Mouse (Mus musculus) heart, embryonic 14.5 days (tissue): Measurements from ENCODE around the gene Csf3. TPM values are rescaled to one million over a fixed set of nuclear protein-coding genes. Genes with fewer than 3 reads are reported as not detected.
A peak's percentile ranks its signal among the peaks of the same experiment; 100 is the strongest.

Experiments used
- ATAC-seq: fragments of 200-750 bp; cut with Nextera tagmentation; 2 replicates; pipeline ENCODE4 v1.8.0; 2017; ENCODE audit warnings: low read depth, moderate TSS enrichment; ENCODE audit not compliant: insufficient number of reproducible peaks, insufficient read depth, low FRiP score
- H3K27ac ChIP-seq, 2 experiments: fragments of 200-500 bp in 1 of 2; fragments of 300-500 bp in 1 of 2; sonication (generic) in 1 of 2; replicated peaks in 1 of 2; 2 replicates each; pipeline ENCODE4 v1.5.1; 2012 to 2014; ENCODE audit warnings: low read depth in 2 of 2, low read length in 2 of 2, control low read depth in 1 of 2, mild to moderate bottlenecking in 1 of 2, mixed read lengths in 1 of 2; ENCODE audit not compliant: control insufficient read depth in 1 of 2, insufficient read depth in 1 of 2
- H3K27me3 ChIP-seq: fragments of 300-500 bp; sonication (generic); 2 replicates; pipeline ENCODE4 v1.6.1; 2014; ENCODE audit warnings: mild to moderate bottlenecking, low read length, control low read depth; ENCODE audit not compliant: control insufficient read depth, insufficient read depth
- H3K36me3 ChIP-seq: fragments of 300-500 bp; sonication (generic); 2 replicates; pipeline ENCODE4 v1.6.1; 2014; ENCODE audit warnings: mild to moderate bottlenecking, control low read depth, low read length, mixed read lengths; ENCODE audit not compliant: control insufficient read depth, insufficient read depth
- H3K4me1 ChIP-seq, 2 experiments: fragments of 200-500 bp in 1 of 2; fragments of 300-500 bp in 1 of 2; sonication (generic) in 1 of 2; 2 replicates each; pipeline ENCODE4 v1.6.1; 2012 to 2014; ENCODE audit warnings: low read length in 2 of 2, control low read depth in 1 of 2, mixed read lengths in 1 of 2; ENCODE audit not compliant: control insufficient read depth in 2 of 2, insufficient read depth in 2 of 2
- H3K4me2 ChIP-seq: fragments of 300-500 bp; sonication (generic); 2 replicates; pipeline ENCODE4 v1.6.1; 2014; ENCODE audit warnings: mild to moderate bottlenecking, low read length
- H3K4me3 ChIP-seq, 2 experiments: fragments of 200-500 bp in 1 of 2; fragments of 300-500 bp in 1 of 2; sonication (generic) in 1 of 2; 2 replicates each; pipeline ENCODE4 v1.5.1; 2012 to 2014; ENCODE audit warnings: low read length in 2 of 2, mild to moderate bottlenecking in 2 of 2, control low read depth in 1 of 2, low read depth in 1 of 2, moderate library complexity in 1 of 2; ENCODE audit not compliant: control insufficient read depth in 1 of 2, insufficient read depth in 1 of 2
- H3K9ac ChIP-seq: fragments of 300-500 bp; sonication (generic); 2 replicates; pipeline ENCODE4 v1.6.1; 2014; ENCODE audit warnings: mild to moderate bottlenecking, low read length
- H3K9me3 ChIP-seq: fragments of 300-500 bp; sonication (generic); 2 replicates; pipeline ENCODE4 v1.6.1; 2016; ENCODE audit warnings: low read length, control low read depth; ENCODE audit not compliant: control insufficient read depth
- WGBS: fragments of 180-500 bp; shearing (Covaris S2); extraction: QIAGEN DNeasy Blood & Tissue Kit; methylation state at CpG from one replicate; pipeline ENCODE4 v1.1.7; 2014; 5-methylcytosine and 5-hydroxymethylcytosine counted together
- polyA plus RNA-seq: library from polyadenylated mRNA; unstranded; fragments of >200 nt; fragmentation: Nextera tagmentation; extraction: Ambion mirVana; gene quantifications from 2 replicates; pipeline ENCODE4 v1.2.1, GENCODE M21; 2014

The Csf3 gene
- polyA plus RNA-seq, 1 experiment from 2014 or later: not detected

- no peaks in the 10 kb centered on the region for H3K27me3 ChIP-seq
- under 1% methylated on average over 22 of the region's 22 CpGs for WGBS
- ATAC-seq: peak; percentile 59
- H3K36me3 ChIP-seq: no peaks in the 10 kb centered on the region
- peaks cover 27 to 48% of the 10 kb centered on the region in 2 experiments for H3K4me1 ChIP-seq
- peak within 1 kb of the TSS; percentile 73 for H3K4me2 ChIP-seq
- peak within 1 kb of the TSS; percentile 98 for H3K9ac ChIP-seq
- H3K27ac ChIP-seq: peak within 1 kb of the TSS; percentile 91 to 98
- H3K4me3 ChIP-seq: peak within 1 kb of the TSS; percentile 51 to 93
- H3K9me3 ChIP-seq: no peaks in the 10 kb centered on the region
Observed at GRCm38 (mm10) chr11:98740393-98741050, 39.5 kb downstream of the Csf3 start, which contains the start of gene Thra. TSS of gene Thra (plus strand) at chr11:98740638.

GRCm38 (mm10) chr11:98741051-98741620, 40.1 kb downstream of the Csf3 start:
- H3K4me1 ChIP-seq: peaks cover 32 to 54% of the 10 kb centered on the region in 2 experiments
- H3K9me3 ChIP-seq: no peaks in the 10 kb centered on the region
- H3K36me3 ChIP-seq: 0 out of 2 replicates have a peak, but pooled peaks cover 3% of the 10 kb centered on the region
- no peaks in the 10 kb centered on the region for H3K27me3 ChIP-seq
- H3K27ac ChIP-seq: peak overlapping the region; percentile 91 to 98
- under 1% methylated on average over 17 of the region's 17 CpGs for WGBS
- ATAC-seq: no peak
- H3K4me3 ChIP-seq: peak overlapping the region; percentile 51 to 93
- H3K9ac ChIP-seq: peak overlapping the region; percentile 98
- H3K4me2 ChIP-seq: peak overlapping the region; percentile 73

GRCm38 (mm10) chr11:98741622-98742396, 40.7 kb downstream of the Csf3 start:
- H3K27me3 ChIP-seq: no peaks in the 10 kb centered on the region
- peak overlapping the region; percentile 73 for H3K4me2 ChIP-seq
- H3K36me3 ChIP-seq: 0 out of 2 replicates have a peak, but pooled peaks cover 3% of the 10 kb centered on the region
- peak overlapping the region; percentile 91 to 98 for H3K27ac ChIP-seq
- peaks cover 39 to 61% of the 10 kb centered on the region in 2 experiments for H3K4me1 ChIP-seq
- H3K9ac ChIP-seq: peak overlapping the region; percentile 98
- 1% methylated on average over 63 of the region's 86 CpGs for WGBS
- peak overlapping the region; percentile 76 to 93 for H3K4me3 ChIP-seq
- no peaks in the 10 kb centered on the region for H3K9me3 ChIP-seq
- peak; percentile 65 for ATAC-seq

GRCm38 (mm10) chr11:98742397-98743291, 41.6 kb downstream of the Csf3 start:
- Histone ChIP-seq H3K4me3 (peak overlapping the region; percentile 76 to 93), H3K4me2 (peak overlapping the region; percentile 73), H3K27me3 (no peaks in the 10 kb centered on the region), H3K4me1 (peaks cover 45 to 68% of the 10 kb centered on the region in 2 experiments), H3K9ac (peak overlapping the region; percentile 98), H3K36me3 (0 out of 2 replicates have a peak, but pooled peaks cover 3% of the 10 kb centered on the region), H3K27ac (peak overlapping the region; percentile 79 to 98), H3K9me3 (no peaks in the 10 kb centered on the region)
- no peak for ATAC-seq
- WGBS: under 1% methylated on average over 17 of the region's 21 CpGs

- Histone ChIP-seq H3K36me3 (0 out of 2 replicates have a peak, but pooled peaks cover 3% of the 10 kb centered on the region), H3K27me3 (no peaks in the 10 kb centered on the region), H3K9ac (peak overlapping the region; percentile 98), H3K27ac (peak overlapping the region; percentile 28 to 98), H3K4me3 (peak overlapping the region; percentile 23 to 93), H3K9me3 (no peaks in the 10 kb centered on the region), H3K4me1 (peaks cover 54 to 76% of the 10 kb centered on the region in 2 experiments), H3K4me2 (peak overlapping the region; percentile 73)
- no peak for ATAC-seq
- WGBS: 4% methylated on average over 9 of the region's 9 CpGs
Observed at GRCm38 (mm10) chr11:98743655-98744345, 42.7 kb downstream of the Csf3 start.

GRCm38 (mm10) chr11:98744456-98745019, 43.5 kb downstream of the Csf3 start:
- Histone ChIP-seq H3K36me3 (0 out of 2 replicates have a peak, but pooled peaks cover 3% of the 10 kb centered on the region), H3K9me3 (no peaks in the 10 kb centered on the region), H3K4me2 (peak overlapping the region; percentile 73), H3K27ac (peak overlapping the region; percentile 28 to 98), H3K4me1 (peaks cover 60 to 78% of the 10 kb centered on the region in 2 experiments), H3K4me3 (peak overlapping the region; percentile 23 to 93; a peak in 3 of 4 replicates), H3K27me3 (no peaks in the 10 kb centered on the region), H3K9ac (peak overlapping the region; percentile 98)
- 32% methylated on average over 7 of the region's 7 CpGs for WGBS
- ATAC-seq: no peak
